Mouse (Mus musculus) heart, adult 2 months (tissue): ENCODE measurements around the gene Gm960.

Source experiments
- CTCF ChIP-seq: fragments of 200-600 bp; IDR thresholded peaks from 2 replicates; pipeline ENCODE4 v1.8.1; 2022; ENCODE audit warnings: antibody characterized with exemption, mild to moderate bottlenecking, moderate library complexity
- EP300 ChIP-seq: fragments of 200-500 bp; IDR thresholded peaks from 2 replicates; pipeline ENCODE4 v1.6.1; 2011; ENCODE audit warnings: low read depth, low read length, control low read depth; ENCODE audit not compliant: insufficient read depth
- POLR2A ChIP-seq: fragments of 200-500 bp; IDR thresholded peaks from 2 replicates; pipeline ENCODE4 v1.6.1; 2011; ENCODE audit warnings: mild to moderate bottlenecking, low read depth, low read length, control low read depth; ENCODE audit not compliant: insufficient read depth

DNA sequence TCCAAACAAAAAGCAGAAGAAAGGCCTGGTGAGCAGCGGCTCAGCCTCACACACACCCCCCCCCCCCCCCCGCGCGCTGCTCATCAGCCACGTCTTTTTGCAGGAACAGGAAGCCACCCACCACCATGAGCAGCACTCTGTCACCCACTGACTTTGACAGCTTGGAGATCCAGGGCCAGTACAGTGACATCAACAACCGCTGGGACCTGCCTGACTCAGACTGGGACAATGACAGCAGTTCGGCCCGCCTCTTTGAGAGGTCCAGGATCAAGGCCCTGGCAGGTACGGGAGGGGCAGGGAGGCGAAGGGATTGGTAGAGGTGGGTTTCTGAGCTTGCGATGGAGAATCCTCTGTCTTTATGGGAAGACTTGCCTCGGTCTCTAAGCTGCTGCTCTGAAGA, 20.2 kb upstream of the Gm960 start:
- no peak for TF ChIP-seq CTCF
- no peak for TF ChIP-seq POLR2A
- no peak for TF ChIP-seq EP300
